Mouse (Mus musculus): ENCODE measurements at regions not wholly inside any gene's neighbourhood (a gene's known extent, or its start where the extent isn't known, plus 50 kb on each side); places are given as distances from the start of the nearest gene placed in this dataset.

DNA sequence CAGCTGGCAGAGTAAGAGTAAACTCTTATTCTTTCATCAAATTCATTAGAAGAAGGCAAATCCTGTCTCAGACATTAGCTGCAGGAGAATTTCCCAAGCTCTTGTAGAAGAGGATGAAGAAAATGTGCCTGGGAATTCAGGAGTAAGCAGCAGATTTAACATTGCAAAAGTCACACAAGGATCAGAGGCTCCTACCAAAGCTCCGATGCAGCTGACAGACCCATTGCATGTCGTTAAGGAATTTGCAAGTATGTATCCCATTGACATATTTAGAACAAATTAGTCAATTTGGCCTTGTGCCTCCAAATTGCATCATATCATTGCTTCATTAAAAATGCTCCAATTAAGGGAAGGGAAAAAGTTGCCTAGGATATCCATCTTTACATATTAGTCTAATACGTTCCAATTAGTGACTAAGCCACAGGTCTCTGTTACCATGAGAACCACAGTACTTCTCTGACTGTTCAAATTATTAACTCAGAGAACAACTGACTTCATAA is 453.8 kb upstream of the Castor2 start:
- WGBS: 75% methylated on average over 3 of the region's 3 CpGs

DNA sequence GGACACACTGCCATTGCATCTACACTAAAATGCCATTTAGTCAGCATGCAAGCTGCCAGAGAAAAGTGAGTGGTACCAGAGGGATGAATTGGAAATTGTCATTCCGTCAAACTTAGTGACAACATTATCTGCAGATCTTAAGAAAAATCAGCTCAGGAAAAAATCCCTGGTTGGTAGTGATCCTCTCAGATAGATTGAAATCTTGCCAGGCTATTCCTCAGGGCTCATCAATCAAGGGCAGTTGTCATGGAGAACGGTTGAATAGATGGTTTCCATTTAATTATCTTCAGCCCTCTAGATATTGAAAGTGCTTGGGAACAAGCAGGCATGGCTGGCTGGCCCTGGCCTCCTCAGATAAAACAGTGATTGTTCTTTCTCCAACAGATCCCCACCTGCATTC is 456.2 kb upstream of the Castor2 start:
- no peak for TF ChIP-seq POLR2A (IDR thresholded peaks at IDR 0.05; ENCODE audit: borderline replicate concordance, extremely low read depth, insufficient read depth, insufficient read length)
- no peak overlapping the region for H3K9ac ChIP-seq (ENCODE audit: low read depth, low read length, severe bottlenecking)
- H3K9me3 ChIP-seq (ENCODE audit: control insufficient read depth, low read length): no peaks in the 10 kb centered on the region
- no peak overlapping the region for H3K4me3 ChIP-seq (replicated peaks; ENCODE audit: low read length)
- WGBS: 72% methylated on average over 2 of the region's 2 CpGs
- no peaks in the 10 kb centered on the region for H3K27me3 ChIP-seq (ENCODE audit: control insufficient read depth, insufficient read depth, low read length)
- H3K4me2 ChIP-seq (replicated peaks; ENCODE audit: low read depth, low read length, severe bottlenecking): no peak overlapping the region
- no peaks in the 10 kb centered on the region for H3K4me1 ChIP-seq (ENCODE audit: control insufficient read depth, insufficient read depth, low read length)
- ATAC-seq (ENCODE audit: low FRiP score, low read depth) (no peak), DNase-seq (ENCODE audit: low spot score) (no peak)
- no peak overlapping the region for H3K27ac ChIP-seq (replicated peaks; ENCODE audit: low read depth, low read length)
- H3K36me3 ChIP-seq (ENCODE audit: control insufficient read depth, insufficient read depth, low read length): no peaks in the 10 kb centered on the region

More for the DNA sequence above, 453.8 kb upstream of the Castor2 start:
- no peak overlapping the region for H3K4me2 ChIP-seq (replicated peaks; ENCODE audit: low read depth, low read length, severe bottlenecking)
- H3K9ac ChIP-seq (ENCODE audit: low read depth, low read length, severe bottlenecking): no peak overlapping the region
- H3K4me1 ChIP-seq (ENCODE audit: control insufficient read depth, insufficient read depth, low read length): no peaks in the 10 kb centered on the region
- no peak for DNase-seq (ENCODE audit: low spot score)
- H3K9me3 ChIP-seq (ENCODE audit: control insufficient read depth, low read length): no peaks in the 10 kb centered on the region
- ATAC-seq (ENCODE audit: low FRiP score, low read depth): no peak
- no peaks in the 10 kb centered on the region for H3K36me3 ChIP-seq (ENCODE audit: control insufficient read depth, insufficient read depth, low read length)
- H3K27ac ChIP-seq (replicated peaks; ENCODE audit: low read depth, low read length): no peak overlapping the region
- no peaks in the 10 kb centered on the region for H3K27me3 ChIP-seq (ENCODE audit: control insufficient read depth, insufficient read depth, low read length)
- no peak overlapping the region for H3K4me3 ChIP-seq (replicated peaks; ENCODE audit: low read length)
- no peak for TF ChIP-seq POLR2A (IDR thresholded peaks at IDR 0.05; ENCODE audit: borderline replicate concordance, extremely low read depth, insufficient read depth, insufficient read length)

DNA sequence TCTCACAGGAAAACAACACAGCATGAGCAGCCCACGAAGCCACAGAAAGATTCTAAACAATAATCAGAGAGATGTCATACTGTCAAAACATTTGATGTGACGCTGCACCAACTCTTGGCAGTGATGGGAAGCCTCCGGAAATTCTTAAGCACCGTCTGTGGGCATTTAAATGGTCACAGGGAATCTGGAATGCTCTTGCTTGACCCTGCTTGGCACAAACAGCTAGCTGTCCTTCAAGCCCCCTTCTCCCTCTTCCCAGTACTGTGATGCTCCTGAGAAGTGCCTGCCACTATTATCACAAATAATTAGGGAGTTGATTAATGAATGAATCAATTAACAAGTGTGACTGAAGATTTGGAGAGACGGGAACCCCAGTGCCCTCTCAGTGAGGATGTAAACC is 465.0 kb upstream of the Castor2 start:
- no peak for TF ChIP-seq POLR2A (IDR thresholded peaks at IDR 0.05; ENCODE audit: borderline replicate concordance, extremely low read depth, insufficient read depth, insufficient read length)
- no peaks in the 10 kb centered on the region for H3K36me3 ChIP-seq (ENCODE audit: control insufficient read depth, insufficient read depth, low read length)
- H3K9ac ChIP-seq (ENCODE audit: low read depth, low read length, severe bottlenecking): no peak overlapping the region
- no peaks in the 10 kb centered on the region for H3K4me1 ChIP-seq (ENCODE audit: control insufficient read depth, insufficient read depth, low read length)
- WGBS: 55% methylated on average over 5 of the region's 5 CpGs
- DNase-seq (ENCODE audit: low spot score) (no peak), ATAC-seq (ENCODE audit: low FRiP score, low read depth) (no peak)
- no peaks in the 10 kb centered on the region for H3K9me3 ChIP-seq (ENCODE audit: control insufficient read depth, low read length)
- H3K27ac ChIP-seq (replicated peaks; ENCODE audit: low read depth, low read length): no peak overlapping the region
- no peak overlapping the region for H3K4me2 ChIP-seq (replicated peaks; ENCODE audit: low read depth, low read length, severe bottlenecking)
- no peaks in the 10 kb centered on the region for H3K27me3 ChIP-seq (ENCODE audit: control insufficient read depth, insufficient read depth, low read length)
- H3K4me3 ChIP-seq (replicated peaks; ENCODE audit: low read length): no peak overlapping the region

DNA sequence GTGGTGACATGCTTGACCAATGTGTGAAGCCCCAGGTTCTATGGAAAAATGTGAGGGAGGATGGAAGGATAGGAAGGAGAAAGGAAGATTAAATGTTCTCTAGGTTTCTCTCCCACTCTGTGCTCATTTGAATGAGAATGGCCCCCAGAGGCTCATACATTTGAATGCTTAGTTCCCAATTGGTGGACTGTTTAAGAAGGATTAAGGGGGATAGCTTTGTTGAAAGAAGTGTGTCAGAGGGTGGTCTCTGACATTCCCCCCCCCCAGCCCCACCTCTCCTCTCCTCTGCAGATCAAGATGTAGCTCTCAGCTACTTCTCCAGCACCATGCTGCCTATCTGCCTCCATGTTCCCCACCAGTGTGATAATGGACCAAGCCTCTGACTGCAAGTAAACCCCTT is 467.7 kb upstream of the Castor2 start:
- no peaks in the 10 kb centered on the region for H3K9me3 ChIP-seq (ENCODE audit: control insufficient read depth, low read length)
- H3K4me1 ChIP-seq (ENCODE audit: control insufficient read depth, insufficient read depth, low read length): no peaks in the 10 kb centered on the region
- no peak overlapping the region for H3K4me2 ChIP-seq (replicated peaks; ENCODE audit: low read depth, low read length, severe bottlenecking)
- H3K27me3 ChIP-seq (ENCODE audit: control insufficient read depth, insufficient read depth, low read length): no peaks in the 10 kb centered on the region
- H3K4me3 ChIP-seq (replicated peaks; ENCODE audit: low read length): no peak overlapping the region
- ATAC-seq (ENCODE audit: low FRiP score, low read depth) (no peak), DNase-seq (ENCODE audit: low spot score) (no peak)
- no peaks in the 10 kb centered on the region for H3K36me3 ChIP-seq (ENCODE audit: control insufficient read depth, insufficient read depth, low read length)
- no peak for TF ChIP-seq POLR2A (IDR thresholded peaks at IDR 0.05; ENCODE audit: borderline replicate concordance, extremely low read depth, insufficient read depth, insufficient read length)
- no peak overlapping the region for H3K27ac ChIP-seq (replicated peaks; ENCODE audit: low read depth, low read length)
- no peak overlapping the region for H3K9ac ChIP-seq (ENCODE audit: low read depth, low read length, severe bottlenecking)

DNA sequence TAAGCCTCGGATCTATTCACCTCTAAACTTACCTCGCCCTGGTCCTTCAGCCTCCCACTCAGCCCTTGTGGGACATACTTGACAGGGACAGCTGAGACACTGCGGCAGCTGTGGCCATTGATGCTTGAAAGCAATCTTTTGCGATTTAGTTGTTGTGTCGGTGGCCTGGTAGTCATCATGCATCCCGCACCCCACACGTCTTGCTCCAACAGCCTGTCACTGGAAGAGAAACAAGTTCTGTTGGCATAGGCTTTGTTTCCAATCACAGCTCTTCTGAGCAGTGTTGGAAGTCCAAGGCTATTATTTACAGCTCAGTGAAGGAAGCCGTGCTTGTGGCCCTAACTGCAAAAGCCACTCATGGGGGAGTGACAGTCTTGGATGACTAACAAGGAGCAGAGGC is 480.2 kb upstream of the Castor2 start:
- H3K9me3 ChIP-seq (ENCODE audit: control insufficient read depth, low read length): no peaks in the 10 kb centered on the region
- no peak overlapping the region for H3K9ac ChIP-seq (ENCODE audit: low read depth, low read length, severe bottlenecking)
- no peak for ATAC-seq (ENCODE audit: low FRiP score, low read depth)

DNA sequence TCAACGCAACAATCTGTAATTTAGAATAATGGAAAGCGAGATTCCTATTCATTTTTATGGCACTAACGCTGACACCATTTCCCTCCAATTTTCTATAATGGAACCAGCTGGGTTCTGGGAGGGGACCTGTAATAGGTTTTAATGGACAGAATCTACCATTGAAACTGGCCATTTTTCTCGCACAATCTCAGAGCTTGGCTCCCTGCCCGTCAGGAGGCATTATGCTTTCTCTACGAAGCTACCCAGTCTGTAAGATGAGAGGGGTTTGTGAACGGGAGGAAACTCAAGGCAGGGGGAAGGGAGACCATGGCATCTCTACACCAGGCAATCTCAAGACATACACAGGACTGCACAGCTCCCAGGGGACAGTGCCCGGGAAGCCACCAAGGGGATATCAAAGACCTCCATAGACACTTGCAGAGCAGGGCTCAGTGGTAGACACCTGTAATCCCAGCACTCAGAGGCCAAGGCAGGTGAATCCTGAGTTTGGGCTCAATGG is 498.2 kb upstream of the Castor2 start:
- DNase-seq (ENCODE audit: low spot score): no peak
- 69% methylated on average over 8 of the region's 8 CpGs for WGBS
- no peak for TF ChIP-seq POLR2A (IDR thresholded peaks at IDR 0.05; ENCODE audit: borderline replicate concordance, extremely low read depth, insufficient read depth, insufficient read length)
- no peak overlapping the region for H3K27ac ChIP-seq (replicated peaks; ENCODE audit: low read depth, low read length)
- no peaks in the 10 kb centered on the region for H3K4me1 ChIP-seq (ENCODE audit: control insufficient read depth, insufficient read depth, low read length)
- no peak for ATAC-seq (ENCODE audit: low FRiP score, low read depth)
- no peak overlapping the region for H3K4me3 ChIP-seq (replicated peaks; ENCODE audit: low read length)
- H3K4me2 ChIP-seq (replicated peaks; ENCODE audit: low read depth, low read length, severe bottlenecking): no peak overlapping the region
- H3K36me3 ChIP-seq (ENCODE audit: control insufficient read depth, insufficient read depth, low read length): no peaks in the 10 kb centered on the region
- H3K9ac ChIP-seq (ENCODE audit: low read depth, low read length, severe bottlenecking): no peak overlapping the region
- H3K9me3 ChIP-seq (ENCODE audit: control insufficient read depth, low read length): 0 out of 2 replicates have a peak, but pooled peaks cover 3% of the 10 kb centered on the region
- no peaks in the 10 kb centered on the region for H3K27me3 ChIP-seq (ENCODE audit: control insufficient read depth, insufficient read depth, low read length)

More for the DNA sequence above, 480.2 kb upstream of the Castor2 start:
- no peak for DNase-seq (ENCODE audit: low spot score)
- Histone ChIP-seq H3K4me1 (ENCODE audit: control insufficient read depth, insufficient read depth, low read length) (no peaks in the 10 kb centered on the region), H3K27me3 (ENCODE audit: control insufficient read depth, insufficient read depth, low read length) (no peaks in the 10 kb centered on the region), H3K4me3 (replicated peaks; ENCODE audit: low read length) (no peak overlapping the region), H3K27ac (replicated peaks; ENCODE audit: low read depth, low read length) (no peak overlapping the region), H3K36me3 (ENCODE audit: control insufficient read depth, insufficient read depth, low read length) (no peaks in the 10 kb centered on the region), H3K4me2 (replicated peaks; ENCODE audit: low read depth, low read length, severe bottlenecking) (no peak overlapping the region)
- TF ChIP-seq POLR2A (IDR thresholded peaks at IDR 0.05; ENCODE audit: borderline replicate concordance, extremely low read depth, insufficient read depth, insufficient read length): no peak
- WGBS: 82% methylated on average over 8 of the region's 8 CpGs
